ENCODE assay signal across 10 mouse cellular contexts in genomic region chr9:123845120-123845519, GRCm38 (mm10). TPM values are rescaled to one million over a fixed set of nuclear protein-coding genes. Genes with fewer than 3 reads are reported as not detected.
DNase-seq lines count a peak whose midpoint lies in the region; ATAC-seq and TF ChIP-seq lines count a peak whose summit lies in the region.
"Had no signal": no experiment of that assay in that cellular context is flagged by ENCODE, and none has a peak within 500 bp of the region (broad histone marks: within the 10 kb centered on the region; RNA-seq: fewer than 3 reads in every experiment).

No protein-coding gene starts in this region.

- DNase-seq in limb, embryonic 14.5 days (ENCODE audit: low spot score): no peak
- no peak for DNase-seq in limb, embryonic 10.5 days (ENCODE audit: low spot score)
- peak; percentile 40 for DNase-seq in brain, adult 2 months (ENCODE audit: low read depth, low spot score)
- DNase-seq in heart, postnatal 0 days (ENCODE audit: low spot score): peak; percentile 95
- no peak for DNase-seq in urinary bladder, postnatal 25 days (ENCODE audit: low spot score)
- no peak for DNase-seq in thymus, adult 2 months
- DNase-seq in right cerebral cortex, postnatal 14 days: no peak

- H3K27ac ChIP-seq in limb, embryonic 14.5 days (replicated peaks; ENCODE audit: low read depth, low read length): no peak overlapping the region
- no peak overlapping the region for H3K27ac ChIP-seq in limb, embryonic 10.5 days
- H3K27ac ChIP-seq in heart, postnatal 0 days (ENCODE audit: low read depth): peak overlapping the region; percentile 97
- no peak overlapping the region for H3K27ac ChIP-seq in thymus, adult 2 months (ENCODE audit: control insufficient read depth, insufficient read depth, low read length)
- H3K27ac ChIP-seq: embryonic facial prominence, embryonic 12.5 days; neural tube, embryonic 13.5 days had no signal

- H3K4me2 ChIP-seq in limb, embryonic 14.5 days (replicated peaks; ENCODE audit: low read depth, low read length, severe bottlenecking): no peak overlapping the region
- H3K4me2 ChIP-seq in heart, postnatal 0 days (ENCODE audit: low read depth, low read length): peak overlapping the region; percentile 41
- H3K4me2 ChIP-seq: embryonic facial prominence, embryonic 12.5 days; neural tube, embryonic 13.5 days had no signal

- H3K4me3 ChIP-seq in limb, embryonic 14.5 days (replicated peaks; ENCODE audit: low read length): no peak overlapping the region
- no peak overlapping the region for H3K4me3 ChIP-seq in limb, embryonic 10.5 days
- H3K4me3 ChIP-seq in heart, postnatal 0 days (ENCODE audit: low read depth, low read length): no peak overlapping the region
- H3K4me3 ChIP-seq in thymus, adult 2 months (ENCODE audit: control insufficient read depth, insufficient read depth, low read length): no peak overlapping the region
- H3K4me3 ChIP-seq: embryonic facial prominence, embryonic 12.5 days; neural tube, embryonic 13.5 days had no signal

- H3K36me3 ChIP-seq in limb, embryonic 14.5 days (ENCODE audit: control insufficient read depth, insufficient read depth, low read length): peaks cover 23% of the 10 kb centered on the region
- peaks cover 10% of the 10 kb centered on the region for H3K36me3 ChIP-seq in limb, embryonic 10.5 days
- H3K36me3 ChIP-seq in heart, postnatal 0 days (replicated peaks; ENCODE audit: control insufficient read depth, insufficient read depth, low read length): peaks cover 32% of the 10 kb centered on the region
- peaks cover 30% of the 10 kb centered on the region for H3K36me3 ChIP-seq in thymus, adult 2 months (ENCODE audit: control insufficient read depth, insufficient read depth, low read length)

- H3K27me3 ChIP-seq in limb, embryonic 14.5 days (ENCODE audit: control insufficient read depth, insufficient read depth, low read length): no peaks in the 10 kb centered on the region
- H3K27me3 ChIP-seq in limb, embryonic 10.5 days (ENCODE audit: low read depth, poor library complexity, severe bottlenecking): no peaks in the 10 kb centered on the region
- no peaks in the 10 kb centered on the region for H3K27me3 ChIP-seq in heart, postnatal 0 days (ENCODE audit: control insufficient read depth, insufficient read depth, low read length)
- no peaks in the 10 kb centered on the region for H3K27me3 ChIP-seq in thymus, adult 2 months (ENCODE audit: control insufficient read depth, insufficient read depth, low read length)
- H3K27me3 ChIP-seq: embryonic facial prominence, embryonic 12.5 days; neural tube, embryonic 13.5 days had no signal

- WGBS in limb, embryonic 14.5 days: 71% methylated on average over 3 of the region's 3 CpGs
- WGBS in limb, embryonic 10.5 days: 74% methylated on average over 3 of the region's 3 CpGs
- WGBS in heart, postnatal 0 days: 13% methylated on average over 3 of the region's 3 CpGs
- 65% methylated on average over 3 of the region's 3 CpGs for WGBS in thymus, adult 2 months

- H3K9ac ChIP-seq in limb, embryonic 14.5 days (ENCODE audit: low read depth, low read length, severe bottlenecking): no peak overlapping the region
- no peak overlapping the region for H3K9ac ChIP-seq in heart, postnatal 0 days (replicated peaks; ENCODE audit: low read depth, low read length)
- H3K9ac ChIP-seq: embryonic facial prominence, embryonic 12.5 days; neural tube, embryonic 13.5 days had no signal

- TF ChIP-seq POLR2A in limb, embryonic 14.5 days (IDR thresholded peaks at IDR 0.05; ENCODE audit: borderline replicate concordance, extremely low read depth, insufficient read depth, insufficient read length): no peak
- TF ChIP-seq POLR2A in thymus, adult 2 months (IDR thresholded peaks at IDR 0.05; ENCODE audit: control insufficient read depth, extremely low read depth, insufficient read depth, low read length, poor library complexity): no peak

- no peaks in the 10 kb centered on the region for H3K4me1 ChIP-seq in limb, embryonic 14.5 days (ENCODE audit: control insufficient read depth, insufficient read depth, low read length)
- peaks cover 2% of the 10 kb centered on the region for H3K4me1 ChIP-seq in limb, embryonic 10.5 days
- H3K4me1 ChIP-seq in heart, postnatal 0 days (ENCODE audit: control insufficient read depth, insufficient read depth): peaks cover 47% of the 10 kb centered on the region
- no peaks in the 10 kb centered on the region; the same call in 1 of the 2 replicates for H3K4me1 ChIP-seq in thymus, adult 2 months (replicated peaks; ENCODE audit: control insufficient read depth, insufficient read depth, low read length)
- H3K4me1 ChIP-seq: neural tube, embryonic 13.5 days had no signal

- peak; percentile 50; the same call in 1 of the 2 replicates for ATAC-seq in limb, embryonic 14.5 days (ENCODE audit: low FRiP score, low read depth)
- ATAC-seq in heart, postnatal 0 days (ENCODE audit: insufficient read depth, low read depth): peak; percentile 92
- ATAC-seq in megakaryocyte-erythroid progenitor cell, adult 5-6 weeks (replicated peaks; ENCODE audit: low FRiP score, low TSS enrichment, poor library complexity, severe bottlenecking): peak; percentile 67

- TF ChIP-seq EP300 in heart, postnatal 0 days (IDR thresholded peaks at IDR 0.05; ENCODE audit: low read depth): no peak; the same call in 1 of the 2 replicates

- peak; percentile 48 for TF ChIP-seq CTCF in heart, postnatal 0 days (IDR thresholded peaks at IDR 0.05; ENCODE audit: low read depth)
- no peak for TF ChIP-seq CTCF in thymus, adult 2 months (IDR thresholded peaks at IDR 0.05; ENCODE audit: borderline replicate concordance, control insufficient read depth, extremely low read depth, insufficient read depth, low read length, poor library complexity)

- H3K9me3 ChIP-seq in limb, embryonic 14.5 days (ENCODE audit: control insufficient read depth, low read length): no peaks in the 10 kb centered on the region
- no peaks in the 10 kb centered on the region for H3K9me3 ChIP-seq in limb, embryonic 10.5 days (replicated peaks)
- H3K9me3 ChIP-seq in heart, postnatal 0 days (replicated peaks; ENCODE audit: control insufficient read depth, low read length): no peaks in the 10 kb centered on the region
- H3K9me3 ChIP-seq: embryonic facial prominence, embryonic 12.5 days; neural tube, embryonic 13.5 days had no signal

RNA-seq across cellular contexts. Expression of gene Fyco1, which starts 6.6 kb away (rescaled TPM):
- polyA plus RNA-seq in limb, embryonic 14.5 days (2012; rRNA removed): 10.7 TPM in 2 replicates
- 12.6 and 14.1 TPM in 2 replicates for polyA plus RNA-seq in limb, embryonic 14.5 days (2014; fragmentation: Nextera tagmentation; extraction: Ambion mirVana)
- 8.4 and 10.6 TPM in 2 replicates for polyA plus RNA-seq in limb, embryonic 10.5 days (2016; fragmentation: Nextera tagmentation; extraction: Ambion mirVana)
- total RNA-seq in heart, postnatal 0 days (2014; rRNA removed; ENCODE audit: low replicate concordance): 62.5 and 82.7 TPM in 2 replicates
- polyA plus RNA-seq in heart, postnatal 0 days (2015; fragmentation: Nextera tagmentation; extraction: Ambion mirVana): 35.3 and 40.9 TPM in 2 replicates
- total RNA-seq in megakaryocyte-erythroid progenitor cell, adult 5-6 weeks (2014; fragmentation: Nextera tagmentation): 12.8 and 25.2 TPM in 2 replicates
- 11.9 TPM in 2 replicates for total RNA-seq in megakaryocyte-erythroid progenitor cell, adult 5-6 weeks (2017)
- 11.6 and 13.0 TPM in 2 replicates for polyA plus RNA-seq in thymus, adult 2 months (2012; rRNA removed)

RNA-seq across cellular contexts. Expression of gene Xcr1, which starts 16.7 kb away (rescaled TPM):
- 0.01 TPM in 1 of 2 replicates, not detected in the other for polyA plus RNA-seq in limb, embryonic 14.5 days (2012; rRNA removed)
- not detected in 2 replicates for polyA plus RNA-seq in limb, embryonic 14.5 days (2014; fragmentation: Nextera tagmentation; extraction: Ambion mirVana)
- not detected in 2 replicates for polyA plus RNA-seq in limb, embryonic 10.5 days (2016; fragmentation: Nextera tagmentation; extraction: Ambion mirVana)
- total RNA-seq in heart, postnatal 0 days (2014; rRNA removed; ENCODE audit: low replicate concordance): not detected in 2 replicates
- polyA plus RNA-seq in heart, postnatal 0 days (2015; fragmentation: Nextera tagmentation; extraction: Ambion mirVana): 0.11 and 0.12 TPM in 2 replicates
- not detected in 2 replicates for total RNA-seq in megakaryocyte-erythroid progenitor cell, adult 5-6 weeks (2014; fragmentation: Nextera tagmentation)
- 0.23 TPM in 1 of 2 replicates, not detected in the other for total RNA-seq in megakaryocyte-erythroid progenitor cell, adult 5-6 weeks (2017)
- polyA plus RNA-seq in thymus, adult 2 months (2012; rRNA removed): 4.3 and 7.0 TPM in 2 replicates
- polyA plus RNA-seq: embryonic facial prominence, embryonic 12.5 days had no signal

RNA-seq across cellular contexts. Expression of gene Cxcr6, which starts 38.8 kb away (rescaled TPM):
- 0.09 and 0.10 TPM in 2 replicates for polyA plus RNA-seq in limb, embryonic 14.5 days (2012; rRNA removed)
- polyA plus RNA-seq in limb, embryonic 14.5 days (2014; fragmentation: Nextera tagmentation; extraction: Ambion mirVana): 0.44 and 0.70 TPM in 2 replicates
- 0.15 and 0.19 TPM in 2 replicates for polyA plus RNA-seq in limb, embryonic 10.5 days (2016; fragmentation: Nextera tagmentation; extraction: Ambion mirVana)
- total RNA-seq in heart, postnatal 0 days (2014; rRNA removed; ENCODE audit: low replicate concordance): not detected in 2 replicates
- 0.14 and 0.30 TPM in 2 replicates for polyA plus RNA-seq in heart, postnatal 0 days (2015; fragmentation: Nextera tagmentation; extraction: Ambion mirVana)
- total RNA-seq in megakaryocyte-erythroid progenitor cell, adult 5-6 weeks (2014; fragmentation: Nextera tagmentation): 1.1 and 1.4 TPM in 2 replicates
- total RNA-seq in megakaryocyte-erythroid progenitor cell, adult 5-6 weeks (2017): 0.70 TPM in 1 of 2 replicates, not detected in the other
- polyA plus RNA-seq in thymus, adult 2 months (2012; rRNA removed): 4.3 and 4.6 TPM in 2 replicates

Comparison
In these comparisons a context has a peak if more than half of its experiments do, and no peak if none do; other contexts are left out.
1. DNase-seq: peak in brain, adult 2 months (single experiment) and heart, postnatal 0 days (single experiment); none in limb, embryonic 14.5 days (single experiment), limb, embryonic 10.5 days (single experiment), urinary bladder, postnatal 25 days (single experiment), thymus, adult 2 months (single experiment) and right cerebral cortex, postnatal 14 days (single experiment).
2. Peak in every context shown above with its lines, with median percentiles within 50 percentile points of each other: ATAC-seq.